Mouse (Mus musculus) liver, adult (tissue): ENCODE data around the gene Dtnbp1.

Source experiments
- GATA4 ChIP-seq: IDR thresholded peaks from 2 replicates; pipeline ENCODE4 v1.6.1; 2014; ENCODE audit warnings: mild to moderate bottlenecking, low read length; ENCODE audit not compliant: insufficient replicate concordance

Dtnbp1 gene

DNA sequence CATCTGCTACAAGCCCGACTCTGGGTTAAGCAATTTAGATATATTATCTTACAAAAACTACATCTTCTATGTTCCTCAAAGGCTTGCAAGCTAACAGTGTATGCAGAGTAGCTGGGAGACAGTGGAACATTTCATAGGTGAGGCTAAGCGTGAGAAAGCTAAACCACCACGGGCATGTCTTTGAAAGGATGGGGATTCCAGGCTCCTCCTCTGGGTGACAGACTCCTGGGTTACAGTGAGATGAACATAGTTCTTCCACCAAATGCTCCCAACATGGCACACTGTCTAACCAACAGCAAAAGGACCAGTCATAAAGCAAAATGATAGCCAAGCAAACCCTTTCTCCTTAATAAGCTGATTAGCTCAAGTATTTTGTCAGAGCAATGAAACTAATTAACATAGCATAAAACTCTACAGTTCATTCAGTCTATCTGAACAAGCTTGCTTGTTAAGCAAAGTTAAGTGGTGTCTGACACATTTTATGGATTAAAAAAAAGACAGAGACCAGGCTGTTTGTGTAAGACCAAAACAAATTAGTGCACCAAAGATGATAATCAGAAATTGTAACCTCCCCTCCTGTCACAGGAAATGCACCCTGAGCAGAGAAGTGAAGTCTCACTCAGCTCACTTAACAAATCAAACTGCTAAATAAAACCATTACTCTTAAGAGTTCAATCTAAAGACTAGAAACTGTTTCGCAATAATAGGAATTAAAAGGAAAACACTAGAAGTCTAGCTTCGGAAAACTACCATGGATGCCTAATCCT lies 18.1 kb downstream of the Dtnbp1 start:
- no peak for TF ChIP-seq GATA4

DNA sequence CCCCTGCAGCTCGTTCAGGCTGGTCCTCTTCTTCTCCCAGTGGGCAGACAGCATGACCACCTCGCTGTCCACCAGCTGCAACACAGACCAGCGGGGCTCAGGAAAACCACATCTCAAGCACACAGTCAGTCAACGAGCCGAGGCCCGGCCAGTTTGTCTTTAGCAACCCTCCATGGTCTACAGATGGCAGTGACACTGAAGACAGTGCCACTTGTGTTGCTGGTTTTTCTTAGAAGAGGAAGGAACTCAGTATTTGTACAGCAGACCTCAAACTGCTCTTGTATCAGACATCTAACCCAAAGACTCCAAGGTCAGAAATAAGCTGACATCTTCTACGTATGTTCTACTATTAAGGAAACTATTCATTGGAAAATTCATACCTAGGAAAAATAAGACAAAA lies 19.1 kb downstream of the Dtnbp1 start:
- no peak for TF ChIP-seq GATA4

DNA sequence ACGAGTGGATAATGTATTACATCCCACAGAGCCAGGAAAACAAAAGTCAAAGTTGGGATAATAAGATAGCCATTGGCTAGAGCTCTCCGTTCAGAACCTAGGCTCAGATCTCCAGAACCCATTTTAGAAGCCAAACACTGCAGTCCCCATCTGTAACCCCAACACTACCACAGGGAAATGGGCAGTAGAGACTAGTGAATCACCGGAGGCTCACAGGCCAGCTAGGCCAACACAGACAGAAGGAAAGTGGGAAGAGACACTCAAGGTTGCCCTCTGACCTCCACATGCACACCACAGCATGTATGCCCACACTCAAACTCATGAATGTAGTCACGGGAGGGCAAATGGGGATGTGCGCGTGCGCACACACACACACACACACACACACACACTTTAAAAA lies 22.5 kb downstream of the Dtnbp1 start:
- TF ChIP-seq GATA4, result no peak

DNA sequence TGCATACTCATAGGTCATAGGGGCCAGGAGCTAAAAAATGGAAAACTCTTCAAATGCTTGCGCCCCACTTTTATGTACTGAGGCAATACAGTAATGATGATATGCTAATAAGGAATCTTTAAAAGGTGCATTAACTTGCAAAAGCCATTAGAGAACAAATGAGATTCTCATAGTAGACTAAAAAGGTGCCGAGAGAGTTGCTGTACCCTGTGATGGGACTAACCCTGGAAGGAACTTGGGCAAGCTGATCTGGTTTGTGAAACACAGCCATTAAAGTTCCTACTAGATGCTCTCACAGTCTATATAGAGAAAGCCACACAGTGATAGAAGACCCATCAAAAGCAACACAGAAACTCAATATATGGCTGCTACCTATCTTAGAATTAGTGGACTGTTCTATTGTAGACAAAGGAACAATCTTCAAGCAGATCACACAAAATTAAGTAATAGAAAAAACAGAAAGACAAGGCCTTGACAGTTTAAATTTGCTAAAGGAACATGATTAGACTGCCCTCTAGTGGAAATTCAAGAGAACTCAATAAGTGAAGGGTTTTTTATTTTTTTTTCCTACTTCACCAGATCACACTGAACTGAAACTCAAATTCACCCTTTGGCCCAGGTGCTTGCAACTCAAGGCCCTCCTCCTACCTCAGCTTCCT lies 24.3 kb downstream of the Dtnbp1 start:
- no peak for TF ChIP-seq GATA4

DNA sequence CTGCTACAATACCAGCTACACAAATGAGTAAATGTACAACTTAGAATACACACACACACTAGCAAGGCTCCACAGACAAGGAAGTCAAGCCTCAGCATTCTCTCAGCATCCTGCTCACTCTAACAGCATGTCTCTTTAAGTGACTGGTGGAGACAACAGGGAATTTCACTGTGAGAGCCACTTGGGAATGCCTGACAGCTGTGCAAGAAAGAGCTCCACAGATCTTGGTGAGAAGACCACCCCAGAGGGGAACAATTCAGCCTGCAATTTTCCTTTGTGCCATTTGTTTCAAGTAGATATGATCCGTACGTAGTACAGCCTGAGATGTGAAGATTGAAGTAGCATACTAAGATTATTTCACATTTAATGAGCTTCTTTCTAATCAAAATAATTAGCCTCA lies 24.9 kb downstream of the Dtnbp1 start:
- TF ChIP-seq GATA4, result no peak

DNA sequence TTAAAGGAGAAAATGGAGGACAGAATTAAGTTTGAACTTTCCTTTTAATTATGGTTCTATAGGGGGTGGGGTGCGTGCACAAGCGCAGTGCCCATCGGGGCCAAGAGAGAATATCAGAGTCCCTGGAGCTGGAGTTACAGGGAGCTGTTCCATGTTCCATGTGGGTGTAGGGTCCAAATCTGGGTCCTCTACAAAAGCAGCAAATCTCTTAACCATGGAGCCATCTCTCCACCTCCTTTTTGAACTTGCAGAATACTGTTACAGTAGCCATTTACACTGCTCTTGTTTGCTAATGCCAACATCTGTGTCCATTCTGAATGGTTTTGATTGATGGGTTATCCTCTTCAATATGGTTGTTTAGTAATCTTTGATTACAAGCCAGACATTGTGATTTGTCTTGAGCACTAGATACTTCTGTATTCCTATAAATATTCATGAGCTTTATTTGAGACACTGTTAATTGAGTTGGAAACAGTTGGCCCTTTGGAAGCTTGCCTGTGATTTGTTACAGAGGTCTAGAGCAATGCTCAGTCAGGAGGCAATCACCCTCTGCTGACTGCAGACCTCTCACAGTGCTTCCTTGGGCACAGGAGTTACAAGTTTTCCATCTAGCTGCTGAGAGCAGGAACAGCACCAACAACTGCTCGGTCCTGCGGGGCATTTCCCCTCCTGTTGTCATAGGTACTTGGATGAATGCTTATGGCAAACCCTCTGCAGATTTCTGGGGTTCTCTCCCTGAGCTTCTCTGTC lies 41.2 kb downstream of the Dtnbp1 start:
- TF ChIP-seq GATA4, result no peak

DNA sequence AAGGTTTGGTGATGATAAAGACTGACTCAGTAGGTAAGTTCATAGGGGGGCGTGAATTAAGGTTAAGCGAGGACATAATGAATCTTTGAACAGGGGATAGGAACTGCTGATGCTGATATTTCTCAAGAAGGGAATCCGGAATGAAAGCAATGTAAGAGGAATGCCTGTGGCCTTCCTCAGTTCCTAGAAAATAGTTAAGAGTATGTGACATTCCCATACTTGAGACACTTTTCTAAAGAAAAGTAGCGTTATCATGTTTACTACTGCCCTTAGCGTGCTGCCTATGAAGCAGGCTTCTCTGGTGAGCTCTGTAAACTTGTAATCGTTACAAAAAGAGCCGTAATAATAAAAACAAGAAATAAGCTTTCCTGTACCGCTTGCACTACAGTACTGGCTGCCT lies 44.9 kb downstream of the Dtnbp1 start:
- TF ChIP-seq GATA4, result no peak

DNA sequence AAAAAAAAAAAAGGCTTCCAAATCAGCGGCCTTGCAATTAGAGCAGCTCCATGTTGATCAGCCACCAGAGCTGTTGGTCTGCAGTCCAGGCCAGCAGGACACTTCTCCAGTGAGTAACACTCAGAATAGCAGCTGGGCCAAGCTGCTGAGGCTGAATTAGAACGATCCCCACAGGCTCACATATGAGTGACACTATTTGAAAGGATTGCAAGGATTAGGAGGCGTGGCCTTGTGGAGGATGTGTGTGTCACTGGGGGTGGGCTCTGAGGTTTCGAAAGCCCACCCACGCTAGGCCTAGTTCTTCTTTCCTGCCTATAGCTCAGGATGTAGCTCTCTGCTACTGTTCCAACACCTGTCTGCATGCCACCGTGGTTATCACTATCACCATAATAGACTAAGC lies 46.2 kb downstream of the Dtnbp1 start:
- no peak for TF ChIP-seq GATA4

DNA sequence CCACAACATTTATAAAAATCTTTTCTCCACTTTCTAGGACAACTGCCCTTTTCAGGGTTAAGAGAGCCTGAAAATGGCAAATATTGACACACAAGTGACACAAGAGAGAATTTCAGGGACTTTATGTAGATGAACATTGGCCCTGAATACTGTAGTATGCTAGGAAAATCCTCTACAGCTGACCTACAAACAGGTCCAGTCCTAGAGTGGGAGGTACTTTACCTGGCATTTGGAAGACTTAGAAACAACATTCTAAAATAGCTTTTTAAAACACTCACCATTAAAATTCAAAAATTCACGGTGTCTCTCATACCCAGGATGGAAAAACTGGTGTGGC lies 47.7 kb downstream of the Dtnbp1 start:
- no peak for TF ChIP-seq GATA4

DNA sequence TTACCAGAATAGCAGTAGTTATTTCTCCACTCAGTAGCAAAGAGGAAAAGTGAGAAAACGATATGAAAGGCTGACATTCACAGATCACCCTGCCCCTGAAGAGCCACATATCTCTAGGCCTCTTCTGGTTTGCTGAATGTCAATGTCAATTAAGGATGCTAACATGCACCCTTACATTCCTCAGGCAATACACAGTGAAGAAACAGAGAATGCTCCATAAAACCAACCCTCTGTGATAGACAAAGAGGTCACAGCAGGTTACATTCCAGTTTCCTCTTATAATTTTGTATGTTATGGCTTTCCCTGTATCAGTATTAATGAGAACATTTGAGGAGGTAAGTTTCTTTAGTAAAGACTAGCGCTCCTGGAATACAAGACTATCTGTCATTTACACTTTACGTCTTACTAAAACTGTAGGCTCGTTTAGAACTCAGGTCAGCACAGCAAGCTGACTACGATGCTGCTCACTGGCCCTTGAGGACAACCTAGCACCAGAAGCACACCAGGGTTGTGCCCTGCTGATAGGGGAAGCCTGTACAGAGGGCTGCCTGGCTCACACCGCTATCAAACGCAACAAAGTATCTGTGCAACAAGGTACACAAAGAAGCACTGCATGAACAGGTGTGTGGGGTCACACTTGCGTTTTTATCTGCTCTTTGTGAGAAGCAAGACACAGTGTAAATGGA lies 48.3 kb downstream of the Dtnbp1 start:
- no peak for TF ChIP-seq GATA4

DNA sequence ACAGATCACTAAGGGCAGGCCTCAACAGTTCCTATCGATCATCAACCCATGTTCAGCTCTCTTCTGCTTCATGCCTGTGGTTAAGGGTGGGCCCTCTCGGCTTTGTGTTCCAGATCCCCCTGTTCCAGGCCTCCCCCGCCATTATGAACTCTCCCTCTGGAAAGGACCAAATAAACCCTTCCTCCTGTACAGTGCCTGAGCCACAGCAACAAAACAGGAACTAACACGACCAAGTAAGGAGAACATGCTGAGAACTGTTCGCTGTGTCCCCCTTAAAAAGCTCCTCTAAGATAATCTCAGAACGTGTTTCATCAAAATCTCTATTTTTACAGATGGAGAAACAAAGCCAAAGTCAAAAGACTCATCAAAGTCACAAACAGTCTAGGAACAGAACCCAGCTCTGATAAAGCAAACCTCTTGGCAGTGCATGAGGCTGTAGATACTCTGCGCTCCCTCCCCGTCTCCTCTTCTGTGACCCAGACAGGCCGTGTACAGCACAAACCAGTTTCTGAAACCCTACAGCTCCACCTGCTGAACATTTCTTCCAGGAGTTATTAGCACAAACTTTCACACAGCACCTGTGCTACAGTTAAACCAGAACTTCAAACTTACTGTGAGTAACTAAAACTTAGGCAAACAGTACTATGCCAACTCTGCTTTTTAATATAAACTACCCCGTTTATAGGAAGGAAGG lies 49.4 kb downstream of the Dtnbp1 start:
- TF ChIP-seq GATA4, result no peak

DNA sequence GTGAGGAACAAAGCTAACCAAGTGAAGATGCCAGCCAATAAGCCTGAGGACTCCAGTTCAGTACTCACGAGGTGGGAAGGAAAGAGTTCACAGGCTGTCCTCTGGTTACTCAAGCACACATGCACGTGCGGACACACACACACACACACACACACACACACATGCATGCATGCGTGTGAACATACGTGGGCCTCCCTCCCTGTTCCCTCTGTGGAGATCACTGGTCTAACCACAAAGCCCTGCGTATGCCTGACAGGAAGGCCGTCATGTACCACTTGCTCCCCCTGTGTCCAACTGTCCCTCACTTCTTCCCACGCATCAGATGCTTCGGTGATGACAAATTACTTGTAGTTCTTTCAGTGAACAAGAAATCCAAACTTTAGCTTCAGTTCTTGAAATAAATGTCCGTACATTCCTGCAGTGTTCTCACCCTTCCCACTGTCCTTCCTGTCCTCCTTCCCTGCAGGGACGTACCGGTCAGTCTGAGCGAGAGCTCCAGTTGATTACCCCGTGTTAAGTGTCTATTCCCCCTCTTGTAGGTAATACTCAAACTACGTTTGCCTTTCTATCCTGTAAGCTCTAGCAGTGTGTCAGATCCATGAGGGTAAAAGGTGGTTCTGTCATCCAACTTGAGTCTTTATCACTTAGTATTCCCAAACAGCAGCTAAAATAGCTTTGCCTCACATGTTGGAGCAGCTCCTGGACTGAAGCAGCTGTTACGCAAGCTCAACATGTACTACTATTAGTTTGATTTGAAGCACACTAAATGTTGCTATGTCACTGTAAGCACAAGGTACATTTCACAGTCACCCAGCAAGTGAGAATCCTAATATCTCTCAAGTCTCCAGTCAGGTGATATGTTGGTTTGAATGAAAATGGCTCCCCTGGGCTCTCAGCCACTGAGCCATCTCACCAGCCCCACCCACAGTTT lies 53.4 kb downstream of the Dtnbp1 start:
- TF ChIP-seq GATA4, result no peak

DNA sequence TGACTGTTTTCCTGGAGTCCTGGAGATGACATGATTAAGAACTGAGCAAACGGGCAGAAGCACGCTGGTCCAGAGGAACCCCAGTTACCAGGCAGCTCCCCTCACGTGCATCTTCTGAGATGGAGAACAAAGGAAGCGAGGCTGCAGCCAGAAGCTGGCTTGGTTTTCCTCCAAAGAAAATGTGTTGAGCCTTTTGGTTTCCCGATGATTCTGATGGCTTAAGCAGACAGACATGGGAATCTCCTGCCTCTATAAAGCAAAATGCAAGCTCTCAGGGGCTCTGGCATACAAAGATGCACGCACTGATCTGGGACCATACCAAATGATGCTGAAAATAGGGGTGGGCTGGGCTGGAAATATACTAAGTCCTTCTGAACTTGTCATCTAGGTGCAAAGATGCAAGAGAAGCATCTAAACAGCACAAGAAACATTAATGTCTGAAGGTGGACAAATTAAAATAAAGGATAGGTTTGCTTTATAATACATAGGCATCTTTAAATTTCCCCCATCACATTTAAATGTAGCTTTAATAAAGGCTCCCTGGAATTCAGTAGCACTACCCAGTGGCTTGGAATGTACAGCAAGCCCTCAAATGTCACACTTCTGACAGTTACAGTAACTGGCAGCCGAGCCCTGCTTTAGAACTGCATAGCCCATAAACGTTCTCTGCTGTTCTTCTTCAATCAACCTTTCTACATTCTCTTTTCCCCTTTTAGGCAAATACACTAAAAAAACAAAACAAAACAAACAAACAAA lies 54.9 kb downstream of the Dtnbp1 start:
- TF ChIP-seq GATA4, result no peak
